7 mouse cellular contexts compared by ENCODE assay signal in genomic region chr8:126735488-126736440, GRCm38 (mm10).
DNase-seq lines count a peak whose midpoint lies in the region; ATAC-seq and TF ChIP-seq lines count a peak whose summit lies in the region.

No protein-coding gene starts in this region.

- no peaks in the 10 kb centered on the region for H3K9me3 ChIP-seq in heart, embryonic 10.5 days
- no peaks in the 10 kb centered on the region for H3K9me3 ChIP-seq in kidney, embryonic 15.5 days (replicated peaks)
- H3K9me3 ChIP-seq in limb, embryonic 15.5 days = no peaks in the 10 kb centered on the region
- no peaks in the 10 kb centered on the region for H3K9me3 ChIP-seq in midbrain, postnatal 0 days (ENCODE audit: low read length)

- no peaks in the 10 kb centered on the region for H3K27me3 ChIP-seq in heart, embryonic 10.5 days (ENCODE audit: insufficient read depth, poor library complexity, severe bottlenecking)
- no peaks in the 10 kb centered on the region for H3K27me3 ChIP-seq in kidney, embryonic 15.5 days
- H3K27me3 ChIP-seq in limb, embryonic 15.5 days = no peaks in the 10 kb centered on the region
- H3K27me3 ChIP-seq in midbrain, postnatal 0 days (ENCODE audit: insufficient read depth, low read length) = no peaks in the 10 kb centered on the region
- H3K27me3 ChIP-seq in splenic B cell, adult 2 months (ENCODE audit: control insufficient read depth, insufficient read depth, low read length, poor library complexity, severe bottlenecking) = no peaks in the 10 kb centered on the region

- peak overlapping the region; percentile 17 for H3K4me3 ChIP-seq in brown adipose tissue, adult 24 weeks (ENCODE audit: insufficient read depth, low read depth, low read length)
- H3K4me3 ChIP-seq in heart, embryonic 10.5 days = no peak overlapping the region; the same call in 1 of the 2 replicates
- no peak overlapping the region for H3K4me3 ChIP-seq in kidney, embryonic 15.5 days (replicated peaks)
- no peak overlapping the region for H3K4me3 ChIP-seq in limb, embryonic 15.5 days
- H3K4me3 ChIP-seq in midbrain, postnatal 0 days (ENCODE audit: low read depth, low read length) = no peak overlapping the region

- H3K9ac ChIP-seq in kidney, embryonic 15.5 days = 0 out of 2 replicates have a peak overlapping the region, but pooled peaks have one; percentile 15
- no peak overlapping the region for H3K9ac ChIP-seq in limb, embryonic 15.5 days
- no peak overlapping the region for H3K9ac ChIP-seq in midbrain, postnatal 0 days (replicated peaks; ENCODE audit: low read length, poor library complexity, severe bottlenecking)

- no peaks in the 10 kb centered on the region for H3K36me3 ChIP-seq in heart, embryonic 10.5 days
- no peaks in the 10 kb centered on the region for H3K36me3 ChIP-seq in kidney, embryonic 15.5 days
- H3K36me3 ChIP-seq in limb, embryonic 15.5 days = no peaks in the 10 kb centered on the region
- H3K36me3 ChIP-seq in midbrain, postnatal 0 days (ENCODE audit: insufficient read depth, low read length) = no peaks in the 10 kb centered on the region
- no peaks in the 10 kb centered on the region for H3K36me3 ChIP-seq in splenic B cell, adult 2 months (ENCODE audit: control insufficient read depth, insufficient read depth, low read length, poor library complexity, severe bottlenecking)

- TF ChIP-seq CTCF in midbrain, postnatal 0 days (IDR thresholded peaks at IDR 0.05) = no peak

- ATAC-seq in kidney, embryonic 15.5 days (replicated peaks; ENCODE audit: low FRiP score) = peak; percentile 70
- ATAC-seq in limb, embryonic 15.5 days (ENCODE audit: insufficient number of reproducible peaks, low FRiP score, low TSS enrichment, low read depth) = peak; percentile 83
- ATAC-seq in midbrain, postnatal 0 days (ENCODE audit: low FRiP score) = peak; percentile 83

- peaks cover 9% of the 10 kb centered on the region; the same call in 1 of the 2 replicates for H3K4me1 ChIP-seq in brown adipose tissue, adult 24 weeks (ENCODE audit: control insufficient read depth, insufficient read depth, insufficient read length, low read length)
- peaks cover 28% of the 10 kb centered on the region for H3K4me1 ChIP-seq in heart, embryonic 10.5 days
- peaks cover 65% of the 10 kb centered on the region for H3K4me1 ChIP-seq in kidney, embryonic 15.5 days
- peaks cover 61% of the 10 kb centered on the region for H3K4me1 ChIP-seq in limb, embryonic 15.5 days
- H3K4me1 ChIP-seq in midbrain, postnatal 0 days (ENCODE audit: insufficient read depth, low read length) = peaks cover 17% of the 10 kb centered on the region

- WGBS in heart, embryonic 10.5 days = 40% methylated on average over 25 of the region's 25 CpGs
- 15% methylated on average over 25 of the region's 25 CpGs for WGBS in kidney, embryonic 15.5 days
- 14% methylated on average over 25 of the region's 25 CpGs for WGBS in limb, embryonic 15.5 days
- WGBS in midbrain, postnatal 0 days = 36% methylated on average over 25 of the region's 25 CpGs

- DNase-seq in fibroblast of lung, adult 2 months (ENCODE audit: low read depth) = peak; percentile 87
- DNase-seq in heart, embryonic 10.5 days (ENCODE audit: low spot score) = peak; percentile 84
- DNase-seq in midbrain, postnatal 0 days (ENCODE audit: low spot score) = peak; percentile 92
- peak; percentile 56 for DNase-seq in splenic B cell, adult 2 months (ENCODE audit: low read depth, low spot score)

- H3K4me2 ChIP-seq in kidney, embryonic 15.5 days = peak overlapping the region; percentile 44
- 0 out of 2 replicates have a peak overlapping the region, but pooled peaks have one; percentile 20 for H3K4me2 ChIP-seq in limb, embryonic 15.5 days
- no peak overlapping the region for H3K4me2 ChIP-seq in midbrain, postnatal 0 days (ENCODE audit: low read depth, low read length, poor library complexity, severe bottlenecking)

- H3K27ac ChIP-seq in brown adipose tissue, adult 24 weeks (replicated peaks; ENCODE audit: low read depth, low read length) = peak overlapping the region; percentile 95
- H3K27ac ChIP-seq in heart, embryonic 10.5 days = peak overlapping the region; percentile 89
- peak overlapping the region; percentile 99 for H3K27ac ChIP-seq in kidney, embryonic 15.5 days
- H3K27ac ChIP-seq in limb, embryonic 15.5 days = peak overlapping the region; percentile 94
- H3K27ac ChIP-seq in midbrain, postnatal 0 days (ENCODE audit: low read depth, low read length) = peak overlapping the region; percentile 73
